Mouse (Mus musculus): Measurements from ENCODE around the gene Abhd12b. TPM values are rescaled to one million over a fixed set of nuclear protein-coding genes. Genes with fewer than 3 reads are reported as not detected.
"Not testable (repeated sequence)": the region's sequence is repeated elsewhere in the genome, so short reads cannot be mapped to it uniquely, and the experiment has no call there.

Gene Abhd12b
- total RNA-seq, 1 experiment = not detected

DNA sequence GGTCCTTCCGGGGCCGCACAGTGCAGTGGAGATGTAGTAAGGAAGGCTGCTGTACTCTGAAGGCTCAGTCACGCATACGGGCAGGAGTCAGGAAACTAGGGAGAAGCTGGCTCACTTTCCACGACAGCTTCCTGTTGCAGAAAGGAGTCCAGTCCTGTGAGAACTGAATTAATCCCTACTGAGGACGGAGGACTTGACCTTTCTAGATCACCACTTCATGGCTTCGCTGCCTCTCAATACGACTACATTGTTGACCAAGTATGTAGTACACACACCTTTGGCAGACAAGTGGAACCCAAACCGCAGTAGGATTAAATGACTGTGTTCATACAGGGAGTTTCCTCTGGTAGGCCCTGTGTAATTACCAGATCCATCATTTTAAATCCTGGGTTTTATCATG, 16.3 kb upstream of the Abhd12b start:
- DNase-seq (ENCODE audit: low read depth, low spot score) = no peak
- H3K27ac ChIP-seq (ENCODE audit: insufficient read depth, low read depth, low read length, poor library complexity, severe bottlenecking) = no peak overlapping the region
- in situ Hi-C loops (cut with MboI; ENCODE audit: low sequenced_read_pairs in 2 of 2, unreplicated experiment in 2 of 2) = no loop called here
- no peak for TF ChIP-seq MAFK (IDR thresholded peaks at IDR 0.05; ENCODE audit: insufficient read depth, low read depth, low read length)
- TF ChIP-seq ZC3H11A (IDR thresholded peaks at IDR 0.05; ENCODE audit: borderline replicate concordance, low read depth, low read length) = no peak
- no peak for TF ChIP-seq HCFC1 (IDR thresholded peaks at IDR 0.05; ENCODE audit: borderline replicate concordance, insufficient read depth, low read length)
- TF ChIP-seq ZNF384 (IDR thresholded peaks at IDR 0.05; ENCODE audit: low read depth, low read length) = no peak
- TF ChIP-seq CHD2 (IDR thresholded peaks at IDR 0.05; ENCODE audit: low read depth, low read length) = no peak
- no peaks in the 10 kb centered on the region for H3K36me3 ChIP-seq (ENCODE audit: control insufficient read depth, insufficient read depth, low read length, poor library complexity, severe bottlenecking)
- H3K9me3 ChIP-seq (ENCODE audit: control insufficient read depth, insufficient read depth, low read depth, low read length) = no peaks in the 10 kb centered on the region
- no peaks in the 10 kb centered on the region for H3K4me1 ChIP-seq (ENCODE audit: control insufficient read depth in 2 of 2, insufficient read depth in 2 of 2, low read length in 2 of 2, poor library complexity in 1 of 2)
- no peak overlapping the region for H3K9ac ChIP-seq (ENCODE audit: insufficient read depth, low read depth, low read length, poor library complexity, severe bottlenecking)
- no peak overlapping the region for H3K4me3 ChIP-seq (ENCODE audit: insufficient read depth in 1 of 2, low read depth in 1 of 2, low read length in 2 of 2, poor library complexity in 1 of 2, severe bottlenecking in 1 of 2)

DNA sequence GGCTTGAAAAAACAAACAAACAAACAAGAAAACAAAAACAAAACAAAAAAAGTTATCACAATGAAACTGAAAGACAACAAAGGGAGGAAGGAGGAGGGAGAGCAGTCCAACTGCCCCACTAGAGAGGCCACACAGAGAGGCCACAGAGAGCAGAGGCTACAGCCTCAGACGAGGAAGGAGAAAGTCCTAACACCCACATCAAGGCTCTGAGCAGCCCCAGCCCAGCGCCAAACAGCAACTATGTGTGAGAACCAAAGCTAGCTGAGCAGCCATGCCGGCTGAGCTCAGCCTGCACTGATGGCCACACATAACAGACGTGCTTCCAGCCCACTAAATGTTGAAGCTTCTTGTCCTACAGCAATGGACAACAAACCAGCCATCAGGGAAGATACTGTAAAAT, 14.1 kb upstream of the Abhd12b start:
- H3K36me3 ChIP-seq (ENCODE audit: control insufficient read depth, insufficient read depth, low read length, poor library complexity, severe bottlenecking) = no peaks in the 10 kb centered on the region
- TF ChIP-seq HCFC1 (IDR thresholded peaks at IDR 0.05; ENCODE audit: borderline replicate concordance, insufficient read depth, low read length) = no peak
- TF ChIP-seq CHD2 (IDR thresholded peaks at IDR 0.05; ENCODE audit: low read depth, low read length) = no peak
- no peak for TF ChIP-seq ZNF384 (IDR thresholded peaks at IDR 0.05; ENCODE audit: low read depth, low read length)
- no peak for TF ChIP-seq MAFK (IDR thresholded peaks at IDR 0.05; ENCODE audit: insufficient read depth, low read depth, low read length)
- TF ChIP-seq ZC3H11A (IDR thresholded peaks at IDR 0.05; ENCODE audit: borderline replicate concordance, low read depth, low read length) = no peak
- in situ Hi-C loops (cut with MboI; ENCODE audit: low sequenced_read_pairs in 2 of 2, unreplicated experiment in 2 of 2) = no loop called here

DNA sequence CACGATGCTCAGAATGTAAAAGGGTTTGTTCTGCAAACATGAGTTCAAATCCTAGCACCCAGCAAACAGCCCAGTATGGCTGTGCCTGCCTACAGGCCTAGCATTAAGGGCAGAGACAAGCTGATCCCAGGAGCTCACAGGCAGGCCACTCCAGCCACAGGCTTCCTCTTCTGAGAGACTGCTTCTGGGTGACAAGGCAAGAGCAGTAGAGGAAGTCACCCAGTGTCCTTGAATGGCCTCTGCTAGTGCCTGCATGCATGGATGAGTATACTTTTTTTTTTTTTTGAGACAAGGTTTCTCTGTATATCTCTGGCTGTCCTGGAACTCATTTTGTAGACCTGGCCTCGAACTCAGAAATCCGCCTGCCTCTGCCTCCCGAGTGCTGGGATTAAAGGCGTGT, 13.4 kb upstream of the Abhd12b start:
- Histone ChIP-seq H3K9me3 (ENCODE audit: control insufficient read depth, insufficient read depth, low read depth, low read length) (no peaks in the 10 kb centered on the region), H3K9ac (ENCODE audit: insufficient read depth, low read depth, low read length, poor library complexity, severe bottlenecking) (no peak overlapping the region)
- DNase-seq (ENCODE audit: low read depth, low spot score) = no peak

More for the DNA sequence above, 14.1 kb upstream of the Abhd12b start:
- Histone ChIP-seq H3K9ac (ENCODE audit: insufficient read depth, low read depth, low read length, poor library complexity, severe bottlenecking) (no peak overlapping the region), H3K27ac (ENCODE audit: insufficient read depth, low read depth, low read length, poor library complexity, severe bottlenecking) (no peak overlapping the region), H3K4me3 (ENCODE audit: insufficient read depth in 1 of 2, low read depth in 1 of 2, low read length in 2 of 2, poor library complexity in 1 of 2, severe bottlenecking in 1 of 2) (no peak overlapping the region), H3K4me1 (ENCODE audit: control insufficient read depth in 2 of 2, insufficient read depth in 2 of 2, low read length in 2 of 2, poor library complexity in 1 of 2) (no peaks in the 10 kb centered on the region), H3K9me3 (ENCODE audit: control insufficient read depth, insufficient read depth, low read depth, low read length) (no peaks in the 10 kb centered on the region)
- no peak for DNase-seq (ENCODE audit: low read depth, low spot score)

DNA sequence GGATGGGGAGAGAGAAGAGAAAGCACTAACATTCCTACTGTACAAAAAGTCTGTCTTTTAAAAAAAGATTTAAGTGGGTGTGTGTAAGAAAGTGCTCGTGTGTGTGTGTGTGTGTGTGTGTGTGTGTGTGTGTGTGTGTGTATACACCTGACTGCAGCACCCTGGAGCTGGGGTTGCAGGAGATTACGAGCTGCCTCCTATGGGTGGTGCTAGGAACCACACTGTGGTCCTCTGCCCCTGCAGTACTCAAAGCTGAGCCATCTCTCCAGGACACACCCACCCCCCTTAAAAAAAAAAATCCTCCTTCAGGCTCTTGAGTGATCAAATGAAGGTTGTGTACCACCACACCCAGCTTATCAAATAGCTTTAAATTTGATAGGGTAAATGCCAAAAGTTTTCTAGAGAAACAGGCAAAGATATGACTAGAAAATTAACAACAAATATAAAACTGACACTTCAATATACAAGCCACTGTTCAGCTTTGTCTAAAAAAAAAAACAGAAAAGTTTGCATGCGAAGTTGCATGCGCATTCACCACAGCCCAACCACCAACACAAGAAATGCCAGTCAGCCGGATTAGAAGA, 12.9 kb upstream of the Abhd12b start:
- in situ Hi-C loops (cut with MboI; ENCODE audit: low sequenced_read_pairs in 2 of 2, unreplicated experiment in 2 of 2) = no loop called here
- H3K27ac ChIP-seq (ENCODE audit: insufficient read depth, low read depth, low read length, poor library complexity, severe bottlenecking) = no peak overlapping the region
- H3K9me3 ChIP-seq (ENCODE audit: control insufficient read depth, insufficient read depth, low read depth, low read length) = no peaks in the 10 kb centered on the region
- TF ChIP-seq CHD2 (IDR thresholded peaks at IDR 0.05; ENCODE audit: low read depth, low read length) (no peak), ZNF384 (IDR thresholded peaks at IDR 0.05; ENCODE audit: low read depth, low read length) (no peak), MAFK (IDR thresholded peaks at IDR 0.05; ENCODE audit: insufficient read depth, low read depth, low read length) (no peak), ZC3H11A (IDR thresholded peaks at IDR 0.05; ENCODE audit: borderline replicate concordance, low read depth, low read length) (no peak), HCFC1 (IDR thresholded peaks at IDR 0.05; ENCODE audit: borderline replicate concordance, insufficient read depth, low read length) (no peak)
- no peak overlapping the region for H3K9ac ChIP-seq (ENCODE audit: insufficient read depth, low read depth, low read length, poor library complexity, severe bottlenecking)
- DNase-seq (ENCODE audit: low read depth, low spot score) = no peak
- H3K4me3 ChIP-seq (ENCODE audit: insufficient read depth in 1 of 2, low read depth in 1 of 2, low read length in 2 of 2, poor library complexity in 1 of 2, severe bottlenecking in 1 of 2) = no peak overlapping the region
- no peaks in the 10 kb centered on the region for H3K36me3 ChIP-seq (ENCODE audit: control insufficient read depth, insufficient read depth, low read length, poor library complexity, severe bottlenecking)
- H3K4me1 ChIP-seq (ENCODE audit: control insufficient read depth in 2 of 2, insufficient read depth in 2 of 2, low read length in 2 of 2, poor library complexity in 1 of 2) = no peaks in the 10 kb centered on the region

More for the DNA sequence above, 13.4 kb upstream of the Abhd12b start:
- no peak overlapping the region for H3K4me3 ChIP-seq (ENCODE audit: insufficient read depth in 1 of 2, low read depth in 1 of 2, low read length in 2 of 2, poor library complexity in 1 of 2, severe bottlenecking in 1 of 2)
- in situ Hi-C loops (cut with MboI; ENCODE audit: low sequenced_read_pairs in 2 of 2, unreplicated experiment in 2 of 2) = no loop called here
- H3K4me1 ChIP-seq (ENCODE audit: control insufficient read depth in 2 of 2, insufficient read depth in 2 of 2, low read length in 2 of 2, poor library complexity in 1 of 2) = no peaks in the 10 kb centered on the region
- TF ChIP-seq CHD2 (IDR thresholded peaks at IDR 0.05; ENCODE audit: low read depth, low read length) (no peak), MAFK (IDR thresholded peaks at IDR 0.05; ENCODE audit: insufficient read depth, low read depth, low read length) (no peak), ZNF384 (IDR thresholded peaks at IDR 0.05; ENCODE audit: low read depth, low read length) (no peak)
- no peaks in the 10 kb centered on the region for H3K36me3 ChIP-seq (ENCODE audit: control insufficient read depth, insufficient read depth, low read length, poor library complexity, severe bottlenecking)
- H3K27ac ChIP-seq (ENCODE audit: insufficient read depth, low read depth, low read length, poor library complexity, severe bottlenecking) = no peak overlapping the region

DNA sequence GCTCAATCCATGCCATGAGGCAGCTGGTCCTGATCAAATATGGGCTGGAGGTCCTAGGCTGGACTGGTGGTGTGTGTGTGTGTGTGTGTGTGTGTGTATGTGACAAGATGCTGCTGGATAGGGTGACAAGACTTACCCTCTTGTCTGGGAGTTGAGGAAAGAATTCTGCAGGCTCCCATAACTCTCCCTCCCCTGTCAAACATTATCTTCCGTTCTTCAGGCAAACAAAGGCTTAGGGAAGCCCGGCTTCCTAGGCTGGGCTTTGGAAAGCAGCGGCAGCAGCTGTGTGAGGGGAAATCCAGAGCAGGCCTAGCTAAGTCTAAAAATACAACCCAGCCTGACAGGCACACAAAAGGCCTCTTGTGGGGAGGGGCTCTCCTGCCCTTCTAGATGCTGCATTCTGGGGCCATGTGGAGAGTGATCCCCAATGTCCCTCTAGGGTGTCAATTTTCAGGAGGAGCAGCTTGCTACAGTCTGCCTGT, 9.8 kb upstream of the Abhd12b start:
- DNase-seq (ENCODE audit: low read depth, low spot score); H3K9me3 ChIP-seq (ENCODE audit: control insufficient read depth, insufficient read depth, low read depth, low read length); H3K27ac ChIP-seq (ENCODE audit: insufficient read depth, low read depth, low read length, poor library complexity, severe bottlenecking); in situ Hi-C loops (cut with MboI; ENCODE audit: low sequenced_read_pairs in 2 of 2, unreplicated experiment in 2 of 2); H3K36me3 ChIP-seq (ENCODE audit: control insufficient read depth, insufficient read depth, low read length, poor library complexity, severe bottlenecking); H3K4me3 ChIP-seq (ENCODE audit: insufficient read depth in 1 of 2, low read depth in 1 of 2, low read length in 2 of 2, poor library complexity in 1 of 2, severe bottlenecking in 1 of 2); H3K4me1 ChIP-seq (ENCODE audit: control insufficient read depth in 2 of 2, insufficient read depth in 2 of 2, low read length in 2 of 2, poor library complexity in 1 of 2); H3K9ac ChIP-seq (ENCODE audit: insufficient read depth, low read depth, low read length, poor library complexity, severe bottlenecking): not testable (repeated sequence)

Data from ES-E14 (cell line).